Mouse (Mus musculus) liver, postnatal 0 days (tissue): ENCODE results near the gene Med28.

Source experiments
- CTCF ChIP-seq: sonication (generic); IDR thresholded peaks from 2 replicates; pipeline ENCODE4 v1.5.1; 2016; ENCODE audit warnings: antibody characterized with exemption, low read depth
- EP300 ChIP-seq: IDR thresholded peaks from 2 replicates; pipeline ENCODE4 v1.6.1; 2016; ENCODE audit warnings: antibody characterized with exemption, low read depth, mild to moderate bottlenecking

DNA sequence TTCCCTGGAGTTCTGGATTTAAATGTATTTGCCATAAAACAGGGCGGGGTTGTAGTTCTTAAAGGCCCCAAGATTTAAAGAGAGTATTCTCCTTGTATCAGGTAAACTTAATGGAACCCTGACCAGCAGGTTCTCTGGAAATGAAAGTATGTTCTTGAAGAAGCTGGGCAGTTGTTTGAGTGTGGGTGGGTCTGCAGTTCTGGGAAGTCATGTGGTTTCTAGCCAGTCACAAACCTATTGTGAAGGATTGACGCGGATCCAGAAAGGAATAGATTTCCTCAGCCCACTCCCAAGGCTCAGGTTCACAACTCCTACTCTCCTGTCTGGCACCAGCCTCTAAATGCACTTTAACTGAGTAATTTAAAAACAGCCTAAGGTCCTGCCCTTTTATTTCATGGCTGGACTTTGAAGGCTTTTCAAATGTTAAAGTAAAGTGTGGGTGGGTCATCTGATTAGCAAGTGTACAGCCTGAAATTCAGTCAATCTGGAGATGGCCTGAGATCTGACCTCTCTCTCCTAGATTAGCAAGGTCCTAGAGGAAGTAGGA is 24.5 kb upstream of the Med28 start:
- TF ChIP-seq CTCF (no peak), EP300 (no peak)
